Mouse (Mus musculus) T-helper 17 cell (primary cell): Measurements from ENCODE around the gene Clrn2.

Source experiments
- in situ Hi-C, 2 experiments: fragments of 300-600 bp; cut with MboI, MseI; formaldehyde crosslinking; loops; 1 replicate in 1 of 2; 2 replicates in 1 of 2; pipeline ENCODE4 v1.15.1; 2025; ENCODE audit warnings: high pct_unique_total_duplicates in 2 of 2

Gene Clrn2

GRCm38 (mm10) chr5:45496930-45497550 is 43.5 kb downstream of the Clrn2 start:
- in situ Hi-C loops, result no loop called here

- in situ Hi-C loops, result no loop called here
Observed at GRCm38 (mm10) chr5:45497564-45497963, 44.0 kb downstream of the Clrn2 start.

GRCm38 (mm10) chr5:45510071-45510470 is 56.5 kb downstream of the Clrn2 start:
- in situ Hi-C loops, result loop anchor here in 1 of 2 experiments (25.0 kb wide), 1 partner anchor 352 kb away; the partner anchor contains the start of gene Lcorl

- in situ Hi-C loops, result loop anchor here in 1 of 2 experiments (25.0 kb wide), 1 partner anchor 349 kb away; the partner anchor contains the start of gene Lcorl
Observed at GRCm38 (mm10) chr5:45512908-45513307, 59.4 kb downstream of the Clrn2 start.

- in situ Hi-C loops, result loop anchor here in 1 of 2 experiments (25.0 kb wide), 1 partner anchor 349 kb away; the partner anchor contains the start of gene Lcorl
Observed at GRCm38 (mm10) chr5:45513511-45513910, 60.0 kb downstream of the Clrn2 start.
